Mouse (Mus musculus) E14TG2a.4 (cell line): ENCODE results near the gene Ctnna3.

Source experiments
- CTCF ChIP-seq: conservative IDR thresholded peaks from 2 replicates; pipeline ENCODE4 v1.5.1; 2014; ENCODE audit warnings: low read length
- NANOG ChIP-seq: IDR thresholded peaks from 2 replicates; pipeline ENCODE4 v1.6.1; 2014; ENCODE audit warnings: borderline replicate concordance, low read length, mixed read lengths
- POU5F1 ChIP-seq: IDR thresholded peaks from 2 replicates; pipeline ENCODE4 v1.6.1; 2014; ENCODE audit warnings: low read length, borderline replicate concordance

GRCm38 (mm10) chr10:63978969-63979368 lies 549.1 kb downstream of the Ctnna3 start:
- TF ChIP-seq CTCF (no peak), NANOG (no peak), POU5F1 (no peak)
